Mouse (Mus musculus) myocyte (in vitro differentiated cells): ENCODE measurements around the gene Ccl26.

Source experiments
- E2F4 ChIP-seq: IDR thresholded peaks from one replicate; pipeline ENCODE4 v1.6.1; 2011; ENCODE audit warnings: mild to moderate bottlenecking, control low read depth, moderate library complexity; ENCODE audit not compliant: insufficient read depth
- POLR2A ChIP-seq: IDR thresholded peaks from one replicate; pipeline ENCODE4 v1.6.1; 2011; ENCODE audit warnings: low read depth, mild to moderate bottlenecking, control low read depth, moderate library complexity; ENCODE audit not compliant: insufficient read length
- POLR2AphosphoS2 ChIP-seq: IDR thresholded peaks from one replicate; pipeline ENCODE4 v1.6.1; 2011; ENCODE audit warnings: low read depth, control low read depth; ENCODE audit not compliant: insufficient read length

DNA sequence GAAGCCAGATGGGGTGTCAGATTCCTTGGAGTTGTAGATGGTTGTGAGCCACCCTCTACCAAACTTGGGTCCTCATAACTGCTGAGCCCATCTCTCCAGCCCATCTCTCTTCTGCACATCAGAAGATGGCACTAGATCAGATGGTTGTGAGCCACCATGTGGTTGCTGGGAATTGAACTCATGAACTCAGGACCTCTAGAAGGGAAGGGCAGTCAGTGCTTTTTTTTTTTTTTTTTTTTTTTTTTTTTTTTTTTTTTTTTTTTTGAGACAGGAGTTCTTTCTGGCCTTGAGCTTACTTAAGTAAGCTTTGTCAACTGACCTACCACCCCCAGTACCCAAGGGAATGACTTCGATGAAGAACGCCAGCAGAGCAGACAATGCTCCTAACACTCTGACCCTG is 15.4 kb downstream of the Ccl26 start:
- no peak for TF ChIP-seq E2F4
- no peak for TF ChIP-seq POLR2AphosphoS2
- TF ChIP-seq POLR2A = no peak
